Mouse (Mus musculus) 3134 (cell line): Measurements from ENCODE around the gene Ccdc157.
"Not testable (repeated sequence)": the region's sequence is repeated elsewhere in the genome, so short reads cannot be mapped to it uniquely, and the experiment has no call there.

ENCODE experiments used
- DNase-seq: peaks from one replicate; pipeline ENCODE4 v3.0.0-alpha.2; 2011; ENCODE audit warnings: low spot score; ENCODE audit not compliant: insufficient read length; ENCODE audit errors: extremely low read depth

The Ccdc157 gene

GRCm38 (mm10) chr11:4159808-4160708 lies at the start of gene Ccdc157, which contains the start of gene Sf3a1:
TSS of gene Ccdc157 (minus strand) at chr11:4160293.
TSS of gene Sf3a1 (plus strand) at chr11:4160350.
- DNase-seq: peak; percentile 94

- DNase-seq: no peak
These were observed 49.5 kb upstream of the Ccdc157 start for GRCm38 (mm10) chr11:4209556-4209955.

- no peak for DNase-seq
These were observed 47.6 kb upstream of the Ccdc157 start for GRCm38 (mm10) chr11:4207655-4208054.

GRCm38 (mm10) chr11:4206563-4206962 lies 46.5 kb upstream of the Ccdc157 start:
- DNase-seq: no peak

- no peak for DNase-seq
These were observed 45.9 kb upstream of the Ccdc157 start for GRCm38 (mm10) chr11:4205951-4206350.

- DNase-seq: no peak
These were observed 45.1 kb upstream of the Ccdc157 start for GRCm38 (mm10) chr11:4205097-4205655.

- DNase-seq: no peak
These were observed 43.6 kb upstream of the Ccdc157 start for GRCm38 (mm10) chr11:4203705-4204074.

- DNase-seq: no peak
These were observed 43.1 kb upstream of the Ccdc157 start for GRCm38 (mm10) chr11:4202995-4203704.

GRCm38 (mm10) chr11:4201981-4202700 lies 42.0 kb upstream of the Ccdc157 start:
- no peak for DNase-seq

GRCm38 (mm10) chr11:4197691-4198090 lies 37.6 kb upstream of the Ccdc157 start:
- DNase-seq: peak; percentile 61

- DNase-seq: no peak
These were observed 36.5 kb upstream of the Ccdc157 start for GRCm38 (mm10) chr11:4196636-4197035.

GRCm38 (mm10) chr11:4195597-4196031 lies 35.5 kb upstream of the Ccdc157 start:
- DNase-seq: no peak

- DNase-seq: no peak
These were observed 33.3 kb upstream of the Ccdc157 start for GRCm38 (mm10) chr11:4193420-4193819.

- DNase-seq: no peak
These were observed 32.7 kb upstream of the Ccdc157 start for GRCm38 (mm10) chr11:4192757-4193156.

GRCm38 (mm10) chr11:4190677-4191076 lies 30.6 kb upstream of the Ccdc157 start:
- DNase-seq: peak; percentile 70

- no peak for DNase-seq
These were observed 29.1 kb upstream of the Ccdc157 start for GRCm38 (mm10) chr11:4189182-4189581.

GRCm38 (mm10) chr11:4187318-4187700 lies 27.2 kb upstream of the Ccdc157 start:
- no peak for DNase-seq

GRCm38 (mm10) chr11:4186486-4187317 lies 26.6 kb upstream of the Ccdc157 start, which contains the start of gene Tbc1d10a:
TSS of gene Tbc1d10a (plus strand) at chr11:4186789.
- DNase-seq: peak; percentile 96

- not testable (repeated sequence) for DNase-seq
These were observed 25.4 kb upstream of the Ccdc157 start for GRCm38 (mm10) chr11:4185480-4185879.
